Mouse (Mus musculus) MEL (cell line): ENCODE measurements around the gene Medag.

Experiments used
- CHD2 ChIP-seq: IDR thresholded peaks from 2 replicates; pipeline ENCODE4 v1.6.1; 2011; ENCODE audit warnings: low read length, improper control_type of control experiment
- CTCF ChIP-seq, 3 experiments: IDR thresholded peaks in 2 of 3; conservative IDR thresholded peaks in 1 of 3; 2 replicates each; pipeline ENCODE4 v1.5.1; 2011 to 2012; ENCODE audit warnings: low read length in 3 of 3, low read depth in 2 of 3, mild to moderate bottlenecking in 2 of 3, improper control_type of control experiment in 1 of 3, inconsistent platforms in 1 of 3, mixed read lengths in 1 of 3, moderate library complexity in 1 of 3; ENCODE audit not compliant: control insufficient read depth in 1 of 3, insufficient read depth in 1 of 3, poor library complexity in 1 of 3, severe bottlenecking in 1 of 3
- EP300 ChIP-seq, 2 experiments: IDR thresholded peaks; 2 replicates each; pipeline ENCODE4 v1.6.1; 2011; ENCODE audit warnings: improper control_type of control experiment in 2 of 2, low read length in 2 of 2, low read depth in 1 of 2, mild to moderate bottlenecking in 1 of 2
- GABPA ChIP-seq: IDR thresholded peaks from 2 replicates; pipeline ENCODE4 v1.6.1; 2012; ENCODE audit warnings: low read depth, mild to moderate bottlenecking, inconsistent platforms, low read length, improper control_type of control experiment, moderate library complexity
- KAT2A ChIP-seq: conservative IDR thresholded peaks from 2 replicates; pipeline ENCODE4 v1.6.1; 2012; ENCODE audit warnings: low read depth, low read length, improper control_type of control experiment, inconsistent platforms
- MAX ChIP-seq: IDR thresholded peaks from 2 replicates; pipeline ENCODE4 v1.6.1; 2011; ENCODE audit warnings: low read length, improper control_type of control experiment
- MEF2A ChIP-seq: IDR thresholded peaks from 2 replicates; pipeline ENCODE4 v1.6.1; 2014; ENCODE audit warnings: low read depth, mild to moderate bottlenecking, inconsistent platforms, low read length, improper control_type of control experiment; ENCODE audit not compliant: poor library complexity, insufficient replicate concordance, severe bottlenecking; ENCODE audit errors: extremely low read depth
- MYC ChIP-seq: IDR thresholded peaks from 2 replicates; pipeline ENCODE4 v1.6.1; 2011; ENCODE audit warnings: low read depth, mild to moderate bottlenecking, low read length, improper control_type of control experiment, moderate library complexity
- POLR2A ChIP-seq, 2 experiments: IDR thresholded peaks; 2 replicates each; pipeline ENCODE4 v1.6.1; 2011 to 2012; ENCODE audit warnings: low read length in 2 of 2, mild to moderate bottlenecking in 2 of 2, control low read depth in 1 of 2, improper control_type of control experiment in 1 of 2, low read depth in 1 of 2, moderate library complexity in 1 of 2; ENCODE audit not compliant: control insufficient read depth in 1 of 2, insufficient read depth in 1 of 2, poor library complexity in 1 of 2
- RAD21 ChIP-seq: IDR thresholded peaks from 2 replicates; pipeline ENCODE4 v1.6.1; 2011; ENCODE audit warnings: mild to moderate bottlenecking, low read depth, low read length, improper control_type of control experiment
- TBP ChIP-seq: IDR thresholded peaks from 2 replicates; pipeline ENCODE4 v1.8.0; 2011; ENCODE audit warnings: low read depth, low read length, improper control_type of control experiment
- USF2 ChIP-seq, 2 experiments: IDR thresholded peaks; 2 replicates each; pipeline ENCODE4 v1.6.1; 2011 to 2012; ENCODE audit warnings: improper control_type of control experiment in 2 of 2, low read length in 2 of 2, borderline replicate concordance in 1 of 2, inconsistent platforms in 1 of 2, low read depth in 1 of 2, mild to moderate bottlenecking in 1 of 2; ENCODE audit not compliant: insufficient read depth in 1 of 2

DNA sequence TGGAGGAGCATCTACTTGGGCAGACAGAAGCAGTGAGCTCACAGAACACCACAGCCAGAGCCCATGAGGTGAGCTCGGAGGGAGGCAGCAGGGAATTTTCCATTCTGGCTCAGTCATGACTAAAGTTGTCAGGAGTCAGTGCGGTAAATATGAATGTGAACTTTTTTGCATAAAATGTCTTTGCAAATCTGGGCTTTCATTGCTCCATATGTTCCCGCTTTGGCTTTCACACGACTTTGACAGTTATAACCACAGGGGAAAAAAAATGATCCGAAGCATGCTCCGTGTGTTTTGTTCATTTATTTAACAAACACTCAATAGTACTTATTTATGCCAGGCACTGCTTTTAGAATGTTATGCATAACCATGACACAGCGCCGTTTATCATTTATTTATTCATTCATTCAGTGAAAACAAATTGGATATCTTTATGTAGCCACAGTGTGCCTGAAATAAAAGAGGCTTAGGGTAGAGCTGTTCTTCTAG is 4.7 kb upstream of the Medag start:
- TF ChIP-seq KAT2A (no peak), CTCF (IDR thresholded peaks at IDR 0.05 in 2 of 3, conservative IDR thresholded peaks at IDR 0.05 in 1 of 3; ENCODE audit: control insufficient read depth in 1 of 3, insufficient read depth in 1 of 3, low read depth in 2 of 3, low read length in 3 of 3, poor library complexity in 1 of 3, severe bottlenecking in 1 of 3) (no peak), MEF2A (no peak), MAX (no peak), POLR2A (IDR thresholded peaks at IDR 0.05; ENCODE audit: control insufficient read depth in 1 of 2, insufficient read depth in 1 of 2, low read depth in 1 of 2, low read length in 2 of 2, poor library complexity in 1 of 2) (no peak), MYC (no peak), EP300 (IDR thresholded peaks at IDR 0.05; ENCODE audit: low read depth in 1 of 2, low read length in 2 of 2) (no peak), USF2 (IDR thresholded peaks at IDR 0.05; ENCODE audit: borderline replicate concordance in 1 of 2, insufficient read depth in 1 of 2, low read depth in 1 of 2, low read length in 2 of 2) (no peak), TBP (no peak), RAD21 (no peak), GABPA (no peak), CHD2 (no peak)
